Mouse (Mus musculus) liver, adult 2 months (tissue): ENCODE measurements around the gene Spout1. TPM values are rescaled to one million over a fixed set of nuclear protein-coding genes. Genes with fewer than 3 reads are reported as not detected.
A peak's percentile ranks its signal among the peaks of the same experiment; 100 is the strongest.
"Not testable (repeated sequence)": the region's sequence is repeated elsewhere in the genome, so short reads cannot be mapped to it uniquely, and the experiment has no call there.

Experiments
- DNase-seq: peaks from one replicate; pipeline ENCODE4 v3.0.0-alpha.2; 2011; ENCODE audit warnings: low read depth, low spot score; ENCODE audit errors: extremely low read depth
- H3K27ac ChIP-seq: fragments of 200-500 bp; replicated peaks from 2 replicates; pipeline ENCODE4 v1.5.1; 2012; ENCODE audit warnings: low read depth, mild to moderate bottlenecking, control low read depth, inconsistent platforms, low read length; ENCODE audit not compliant: insufficient read depth
- H3K27me3 ChIP-seq: fragments of 200-500 bp; 2 replicates; pipeline ENCODE4 v1.6.1; 2012; ENCODE audit warnings: mild to moderate bottlenecking, moderate library complexity, low read length, inconsistent platforms; ENCODE audit not compliant: control insufficient read depth, insufficient read depth
- H3K36me3 ChIP-seq: fragments of 200-500 bp; 2 replicates; pipeline ENCODE4 v1.6.1; 2012; ENCODE audit warnings: low read length, inconsistent platforms; ENCODE audit not compliant: control insufficient read depth, insufficient read depth
- H3K4me1 ChIP-seq: fragments of 200-500 bp; 2 replicates; pipeline ENCODE4 v1.6.1; 2011; ENCODE audit warnings: low read length; ENCODE audit not compliant: control insufficient read depth, insufficient read depth
- H3K4me3 ChIP-seq: fragments of 200-500 bp; 2 replicates; pipeline ENCODE4 v1.5.1; 2011; ENCODE audit warnings: low read depth, mild to moderate bottlenecking, control low read depth, low read length, moderate library complexity; ENCODE audit not compliant: insufficient read depth
- H3K79me2 ChIP-seq: fragments of 200-500 bp; 2 replicates; pipeline ENCODE4 v1.6.1; 2012; ENCODE audit warnings: inconsistent platforms, mild to moderate bottlenecking, low read length, moderate library complexity; ENCODE audit not compliant: control insufficient read depth, insufficient read depth
- H3K9ac ChIP-seq: fragments of 200-500 bp; 2 replicates; pipeline ENCODE4 v1.6.1; 2012; ENCODE audit warnings: low read depth, mild to moderate bottlenecking, control low read depth, inconsistent platforms, low read length
- CTCF ChIP-seq: fragments of 200-500 bp; IDR thresholded peaks from 2 replicates; pipeline ENCODE4 v1.5.1; 2011; ENCODE audit warnings: low read depth, low read length, control low read depth
- POLR2A ChIP-seq: fragments of 200-500 bp; IDR thresholded peaks from 2 replicates; pipeline ENCODE4 v1.6.1; 2011; ENCODE audit warnings: low read length, control low read depth; ENCODE audit not compliant: insufficient read depth; ENCODE audit errors: extremely low read depth
- WGBS: fragments of 180-500 bp; shearing (Covaris S2); methylation state at CpG from one replicate; pipeline ENCODE4 v1.1.7; 2018; 5-methylcytosine and 5-hydroxymethylcytosine counted together
- polyA plus RNA-seq: library from polyadenylated mRNA; depleted of rRNA; stranded (reverse); fragments of >200 nt; gene quantifications from 2 replicates; pipeline ENCODE4 v1.2.3, GENCODE M21; 2012
- total RNA-seq: library from RNA; depleted of rRNA; stranded (reverse); fragments of >200 nt; gene quantifications from 2 replicates; pipeline ENCODE4 v1.2.3, GENCODE M21; 2014

Gene Spout1
- total and polyA plus RNA-seq, 2 experiments = 13.1 to 14.0 TPM

DNA sequence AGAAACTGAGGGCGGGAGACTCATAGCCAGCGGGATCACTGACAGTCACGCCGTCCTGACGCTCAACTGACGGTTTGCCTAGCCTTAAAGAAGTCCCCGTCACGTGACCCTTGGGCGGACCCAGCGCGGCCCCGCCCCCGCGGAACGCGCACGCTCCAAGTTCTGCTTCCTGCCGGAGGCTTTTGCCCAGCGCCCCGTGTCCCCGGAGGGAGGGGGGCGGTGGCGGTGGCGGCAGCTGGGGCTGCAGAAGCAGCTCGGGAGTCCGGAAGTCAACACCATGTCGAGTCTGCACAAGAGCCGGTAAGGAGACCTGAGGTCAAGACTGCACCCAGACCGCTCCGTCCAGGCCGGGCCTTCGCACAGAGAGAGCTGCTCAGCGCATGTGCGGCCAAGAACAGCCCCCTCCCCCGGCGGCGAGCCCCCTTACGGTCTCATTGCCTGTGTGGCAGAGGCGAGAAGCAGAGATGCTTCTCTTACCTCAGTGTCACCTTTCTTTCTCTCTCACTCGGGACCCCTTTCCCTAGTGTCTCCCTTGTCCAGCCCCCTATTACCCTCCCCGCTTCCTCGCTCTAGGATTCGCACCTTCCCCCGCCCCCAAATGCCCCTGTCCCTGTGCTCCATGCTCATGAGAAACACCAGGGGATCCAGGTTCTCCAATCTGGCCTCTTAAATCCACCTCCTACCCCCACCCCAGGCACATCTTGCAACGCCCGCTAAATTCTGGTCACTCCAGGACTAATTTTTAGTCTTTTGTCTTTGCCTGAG, 44.5 kb downstream of the Spout1 start, which contains the start of gene Tbc1d13:
Gene Tbc1d13 (plus strand): TSS at position 134 of the 765 bp plus-strand sequence.
- H3K79me2 ChIP-seq = peaks cover 13% of the 10 kb centered on the region
- H3K27me3 ChIP-seq = no peaks in the 10 kb centered on the region
- peak within 1 kb of the TSS; percentile 92 for H3K4me3 ChIP-seq
- H3K36me3 ChIP-seq = peaks cover 14% of the 10 kb centered on the region
- H3K4me1 ChIP-seq = peaks cover 11% of the 10 kb centered on the region; the same call in 1 of the 2 replicates
- TF ChIP-seq CTCF (no peak), POLR2A (peak; percentile 96)
- under 1% methylated on average over 46 of the region's 46 CpGs for WGBS
- H3K27ac ChIP-seq = peak within 1 kb of the TSS; percentile 92
- H3K9ac ChIP-seq = peak within 1 kb of the TSS; percentile 92
- DNase-seq = peak; percentile 88

- 1% methylated on average over 16 of the region's 16 CpGs for WGBS
- Histone ChIP-seq H3K36me3 (peaks cover 14% of the 10 kb centered on the region), H3K4me3 (peak overlapping the region; percentile 92), H3K27ac (peak overlapping the region; percentile 92), H3K27me3 (no peaks in the 10 kb centered on the region), H3K9ac (peak overlapping the region; percentile 67), H3K4me1 (peaks cover 11% of the 10 kb centered on the region; the same call in 1 of the 2 replicates), H3K79me2 (peaks cover 13% of the 10 kb centered on the region)
- peak; percentile 83 for DNase-seq
- no peak for TF ChIP-seq POLR2A
These were observed 45.3 kb downstream of the Spout1 start for GRCm38 (mm10) chr2:30132801-30133612.

DNA sequence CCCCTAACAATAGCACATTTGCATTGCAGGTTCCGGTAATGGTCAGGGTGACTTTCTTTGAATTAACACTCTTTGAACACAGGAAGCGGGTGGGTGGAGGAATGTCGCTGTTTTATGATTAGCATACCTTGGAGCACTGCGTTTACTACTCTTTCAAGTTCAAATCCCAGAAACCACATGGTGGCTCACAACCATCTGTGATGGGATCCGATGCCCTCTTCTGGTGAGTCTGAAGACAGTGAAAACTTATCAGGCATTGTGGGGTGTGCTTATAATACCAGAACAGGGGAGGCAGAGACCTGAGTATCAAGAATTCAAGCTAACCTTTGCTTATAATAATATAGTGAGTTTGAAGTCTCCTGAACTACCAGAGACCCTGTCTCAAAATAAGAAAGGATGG, 47.0 kb downstream of the Spout1 start:
- not testable (repeated sequence) for H3K4me3 ChIP-seq, H3K36me3 ChIP-seq, DNase-seq, H3K27ac ChIP-seq, H3K9ac ChIP-seq, H3K79me2 ChIP-seq, H3K27me3 ChIP-seq
- peaks cover 11% of the 10 kb centered on the region; the same call in 1 of the 2 replicates for H3K4me1 ChIP-seq
- 81% methylated on average over 5 of the region's 5 CpGs for WGBS

DNA sequence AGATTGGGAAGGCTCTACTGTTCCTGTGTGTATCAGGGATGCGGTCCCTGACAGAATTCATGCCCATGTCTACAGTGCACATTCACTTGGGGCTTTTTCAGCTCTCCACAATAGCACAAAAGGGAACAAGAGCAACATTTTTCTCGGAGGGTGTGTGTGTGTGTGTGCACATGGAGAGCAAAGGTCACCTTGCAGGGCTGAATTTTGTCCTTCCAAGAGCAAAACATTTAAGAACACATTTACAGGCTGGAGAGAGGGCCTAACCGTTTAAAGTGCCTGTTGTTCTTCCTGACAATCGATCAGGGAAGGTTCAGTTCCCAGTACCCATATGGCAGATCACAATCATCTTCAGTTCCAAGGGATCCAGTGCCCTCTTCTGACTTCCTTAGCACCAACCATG, 48.1 kb downstream of the Spout1 start:
- H3K27ac ChIP-seq = peak overlapping the region; percentile 8

GRCm38 (mm10) chr2:30128789-30129188, 49.5 kb downstream of the Spout1 start:
- peak; percentile 55 for DNase-seq
- no peak overlapping the region for H3K4me3 ChIP-seq
- WGBS = 53% methylated on average over 2 of the region's 2 CpGs
- H3K27ac ChIP-seq = no peak overlapping the region
- H3K9ac ChIP-seq = no peak overlapping the region
- no peaks in the 10 kb centered on the region for H3K79me2 ChIP-seq
- TF ChIP-seq CTCF (peak; percentile 17; the same call in 1 of the 2 replicates), POLR2A (no peak)
- H3K4me1 ChIP-seq = peaks cover 8% of the 10 kb centered on the region; the same call in 1 of the 2 replicates
- H3K36me3 ChIP-seq = no peaks in the 10 kb centered on the region
- no peaks in the 10 kb centered on the region for H3K27me3 ChIP-seq

More for the DNA sequence above, 48.1 kb downstream of the Spout1 start:
- TF ChIP-seq POLR2A (no peak), CTCF (no peak)
- Histone ChIP-seq H3K9ac (no peak overlapping the region), H3K79me2 (peaks cover 3% of the 10 kb centered on the region; the same call in 1 of the 2 replicates), H3K36me3 (no peaks in the 10 kb centered on the region), H3K27me3 (no peaks in the 10 kb centered on the region), H3K4me3 (no peak overlapping the region), H3K4me1 (peaks cover 8% of the 10 kb centered on the region; the same call in 1 of the 2 replicates)
- WGBS = 37% methylated on average over 4 of the region's 4 CpGs
- DNase-seq = peak; percentile 74
